In the genomic region with DNA sequence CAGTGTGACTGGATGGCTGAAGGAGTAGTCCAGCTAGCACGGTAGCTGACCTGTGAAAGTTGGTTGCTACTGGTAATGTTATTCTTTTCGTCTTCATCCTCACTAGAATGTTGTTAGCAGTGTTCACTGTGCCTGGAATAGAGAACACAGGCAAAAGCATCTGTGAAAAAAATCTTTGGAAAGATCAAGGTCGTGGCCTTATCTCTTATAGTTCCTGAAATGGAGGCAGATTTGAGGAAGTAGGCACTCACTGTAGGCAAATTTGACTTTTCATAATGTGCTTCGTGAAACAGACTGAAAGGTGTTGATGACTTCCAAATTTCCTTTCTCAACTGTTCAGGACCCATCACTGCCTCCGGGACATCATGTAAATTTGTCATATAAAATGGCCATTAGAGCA, we compare ENCODE assay signal across 11 mouse cellular contexts.
"Had no signal": no experiment of that assay in that cellular context is flagged by ENCODE, and none has a peak within 500 bp of the region (broad histone marks: within the 10 kb centered on the region; RNA-seq: fewer than 3 reads in every experiment).

No protein-coding gene starts in this region.

- ATAC-seq: intestine, embryonic 15.5 days had no signal

- H3K4me3 ChIP-seq: intestine, embryonic 15.5 days; left cerebral cortex, adult 2 months; limb, embryonic 13.5 days; megakaryocyte, embryonic 14.5 days; midbrain, embryonic 12.5 days had no signal

- H3K36me3 ChIP-seq: intestine, embryonic 15.5 days; limb, embryonic 13.5 days; midbrain, embryonic 12.5 days had no signal

- DNase-seq: kidney, adult 8-10 months; kidney, postnatal 14 days; lung, adult 18-20 months; right cerebral cortex, postnatal 14 days; thymus, postnatal 36 days had no signal

- H3K27me3 ChIP-seq: intestine, embryonic 15.5 days; limb, embryonic 13.5 days; megakaryocyte, embryonic 14.5 days; midbrain, embryonic 12.5 days had no signal

- H3K9ac ChIP-seq: intestine, embryonic 15.5 days; limb, embryonic 13.5 days; liver, embryonic 14.5 days; midbrain, embryonic 12.5 days had no signal

- H3K9me3 ChIP-seq: intestine, embryonic 15.5 days; limb, embryonic 13.5 days; midbrain, embryonic 12.5 days had no signal

- H3K4me2 ChIP-seq: intestine, embryonic 15.5 days; midbrain, embryonic 12.5 days had no signal

- H3K4me1 ChIP-seq: megakaryocyte, embryonic 14.5 days had no signal

- H3K27ac ChIP-seq: intestine, embryonic 15.5 days; left cerebral cortex, adult 2 months; liver, embryonic 14.5 days; midbrain, embryonic 12.5 days had no signal
